Mouse (Mus musculus) sigmoid colon, adult 10 weeks (tissue): ENCODE measurements around the gene Birc2. TPM values are rescaled to one million over a fixed set of nuclear protein-coding genes. Genes with fewer than 3 reads are reported as not detected.

Source experiments
- polyA plus RNA-seq: library from polyadenylated mRNA; stranded (reverse); fragments of 350-450 nt; fragmentation: Illumina TruSeq; extraction: RNeasy Lipid Tissue Mini Kit (QIAGEN cat#74804); gene quantifications from one replicate; pipeline ENCODE4 v1.2.3, GENCODE M21; 2014; ENCODE audit warnings: low read depth, low replicate concordance

The Birc2 gene
- polyA plus RNA-seq, result 124 TPM

GRCm38 (mm10) chr9:7836905-7837805 lies at the start of gene Birc2:
Gene Birc2 (minus strand): TSS chr9:7837064.

DNA sequence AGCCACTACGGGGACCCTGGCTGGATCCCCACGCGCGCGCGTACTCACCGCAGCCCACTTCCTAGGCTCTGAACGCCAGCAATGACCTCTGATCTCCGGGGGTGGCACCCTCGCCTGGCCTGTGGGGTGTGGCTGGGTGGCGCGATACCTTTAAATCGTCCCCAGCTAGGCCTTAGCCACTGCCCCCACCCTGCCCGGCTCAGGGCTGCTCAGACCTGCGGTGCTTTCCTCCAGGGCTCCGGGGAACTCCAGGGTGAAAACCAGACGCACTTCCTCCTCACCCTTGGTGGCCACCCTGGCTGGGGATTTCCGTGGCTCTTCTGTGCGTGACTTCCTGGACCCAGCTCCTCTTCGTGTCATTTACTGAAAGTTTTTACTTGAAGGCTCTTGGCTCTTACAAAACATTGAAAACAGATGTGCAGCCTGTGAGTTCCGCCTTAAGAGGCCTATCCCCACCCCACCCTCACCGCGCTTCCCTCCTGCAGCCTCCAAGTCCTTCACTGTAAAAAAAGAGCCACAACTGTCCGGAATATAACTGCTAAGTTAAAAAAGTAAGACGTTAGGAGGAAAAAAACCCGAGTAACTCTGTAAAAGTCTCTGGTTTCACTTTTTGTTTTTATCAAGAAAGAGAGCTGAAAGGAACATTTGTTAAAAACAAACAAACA lies 36.0 kb upstream of the Birc2 start, which contains the start of gene Birc3:
Gene Birc3, minus strand, starts transcription at position 412 of the 665 bp plus-strand sequence.

Other genes with a start within 250 kb of the Birc2 start
- gene Mmp20, start 208.8 kb downstream of the Birc2 start, polyA plus RNA-seq, result not detected
- gene Mmp7, start 145.0 kb downstream of the Birc2 start, polyA plus RNA-seq, result 0.57 TPM
- 185 TPM for gene Tmem123, start 73.0 kb downstream of the Birc2 start, polyA plus RNA-seq
- 155 TPM for gene Birc3, start 36.1 kb upstream of the Birc2 start, polyA plus RNA-seq
- gene Yap1, start 167.5 kb upstream of the Birc2 start, polyA plus RNA-seq, result 70.3 TPM
- gene Cfap300, start 205.8 kb upstream of the Birc2 start, polyA plus RNA-seq, result 6.8 TPM